Mouse (Mus musculus) thymus, postnatal 10 days (tissue): ENCODE measurements around the gene Shmt1.

Experiments used
- DNase-seq, 2 experiments: peaks; one replicate each; pipeline ENCODE4 v3.0.0; 2021; ENCODE audit warnings: low spot score in 2 of 2

Shmt1 gene

DNA sequence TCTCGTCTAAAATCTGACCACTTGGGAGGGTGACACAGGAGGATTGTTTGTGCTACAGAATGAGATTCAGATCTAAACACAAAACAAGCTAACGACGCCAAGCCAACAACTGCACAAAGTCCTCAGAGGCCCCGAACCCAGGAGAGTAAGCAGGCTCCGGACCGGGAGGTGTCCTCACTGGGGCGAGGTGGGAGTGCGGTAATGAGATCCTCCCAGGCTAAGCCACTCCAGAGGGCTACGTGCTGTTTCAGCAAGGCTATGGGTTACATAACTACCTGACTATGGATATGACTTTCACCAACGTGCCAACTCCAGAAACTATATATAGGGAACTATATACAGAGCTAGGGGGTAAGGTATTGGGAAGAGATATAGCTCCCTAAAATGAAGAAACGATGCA is 15.2 kb downstream of the Shmt1 start:
- no peak for DNase-seq

DNA sequence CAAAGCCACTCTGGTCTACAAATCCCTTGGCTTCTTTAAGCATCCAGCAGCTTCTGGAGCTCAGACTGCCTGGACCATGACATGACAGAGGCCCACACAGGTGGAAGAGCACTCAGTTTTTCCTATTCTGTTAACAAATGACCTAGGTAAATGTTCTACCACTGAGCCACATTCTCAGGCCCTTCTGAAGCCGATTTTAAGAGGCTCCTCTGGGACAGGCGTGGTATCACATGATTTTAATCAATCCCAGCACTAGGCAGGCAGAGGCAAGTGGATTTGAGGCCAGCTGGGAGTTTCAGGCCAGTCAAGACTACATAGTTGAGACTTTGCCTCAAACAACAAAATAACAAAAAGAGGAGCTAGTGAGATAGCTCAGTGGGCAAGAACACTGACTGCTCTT is 21.0 kb downstream of the Shmt1 start:
- DNase-seq = no peak

- DNase-seq = no peak
These were observed 23.9 kb downstream of the Shmt1 start for GRCm38 (mm10) chr11:60787595-60787994.

DNA sequence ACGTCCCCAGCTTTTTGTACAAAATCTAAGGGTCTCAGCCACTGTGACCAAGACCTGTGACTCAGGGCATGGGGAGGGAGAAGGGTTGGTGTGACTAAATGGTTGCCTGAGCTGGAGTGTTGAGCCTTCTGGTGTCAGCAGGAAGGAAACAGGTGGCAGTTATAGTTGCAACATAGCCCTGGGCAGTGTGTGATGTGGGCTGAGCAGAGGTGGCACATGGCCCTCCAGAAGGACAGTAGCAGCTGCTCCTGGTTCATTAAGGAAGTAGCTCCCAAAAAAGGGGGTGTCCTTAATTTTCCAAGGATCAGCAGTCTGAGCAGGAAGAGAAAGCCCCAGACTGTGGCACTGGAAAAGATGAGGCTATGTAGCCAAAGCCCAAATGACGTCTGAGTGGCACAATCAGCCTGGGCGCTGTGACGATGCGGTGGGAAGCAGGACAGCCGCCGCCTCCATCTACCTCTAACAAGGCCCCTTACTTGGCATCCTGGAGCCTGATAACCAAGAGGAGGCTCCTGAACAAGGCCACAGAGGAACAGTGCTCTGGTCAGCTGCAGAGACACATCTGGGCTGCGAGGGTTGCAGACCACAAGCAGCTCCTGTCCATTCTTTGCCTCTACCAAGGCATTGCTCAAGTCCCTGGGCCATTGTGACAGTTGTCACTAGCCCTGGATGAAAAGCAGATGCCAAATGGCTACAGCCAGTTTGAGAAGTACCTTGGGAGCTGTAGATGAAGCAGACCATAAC is 27.2 kb downstream of the Shmt1 start:
- no peak for DNase-seq

DNA sequence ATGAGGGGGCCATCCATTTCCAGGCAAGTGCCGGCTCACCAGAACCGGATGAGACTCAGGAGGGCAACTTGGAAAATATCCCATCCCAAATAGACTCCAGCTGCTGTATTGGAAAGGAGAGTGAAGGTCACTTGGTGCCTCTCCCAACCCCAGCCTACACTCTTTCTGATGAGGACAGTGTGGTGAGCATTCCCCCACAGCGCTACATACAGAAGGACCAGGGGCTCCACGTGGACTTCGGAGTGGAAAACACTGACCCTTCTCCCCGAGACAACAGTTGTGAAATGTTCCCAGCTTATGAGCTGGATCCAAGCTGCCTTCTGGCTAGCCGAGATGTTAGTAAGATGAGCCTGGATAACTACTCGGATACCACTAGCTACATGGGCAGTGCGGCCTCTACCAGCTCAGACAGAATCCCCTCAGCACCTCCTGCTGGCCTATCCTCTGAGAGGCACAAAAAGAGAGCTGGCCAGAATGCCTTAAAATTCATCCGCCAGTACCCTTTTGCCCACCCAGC is 31.8 kb downstream of the Shmt1 start:
- DNase-seq = no peak

GRCm38 (mm10) chr11:60777801-60778370 is 33.6 kb downstream of the Shmt1 start:
- no peak for DNase-seq

DNA sequence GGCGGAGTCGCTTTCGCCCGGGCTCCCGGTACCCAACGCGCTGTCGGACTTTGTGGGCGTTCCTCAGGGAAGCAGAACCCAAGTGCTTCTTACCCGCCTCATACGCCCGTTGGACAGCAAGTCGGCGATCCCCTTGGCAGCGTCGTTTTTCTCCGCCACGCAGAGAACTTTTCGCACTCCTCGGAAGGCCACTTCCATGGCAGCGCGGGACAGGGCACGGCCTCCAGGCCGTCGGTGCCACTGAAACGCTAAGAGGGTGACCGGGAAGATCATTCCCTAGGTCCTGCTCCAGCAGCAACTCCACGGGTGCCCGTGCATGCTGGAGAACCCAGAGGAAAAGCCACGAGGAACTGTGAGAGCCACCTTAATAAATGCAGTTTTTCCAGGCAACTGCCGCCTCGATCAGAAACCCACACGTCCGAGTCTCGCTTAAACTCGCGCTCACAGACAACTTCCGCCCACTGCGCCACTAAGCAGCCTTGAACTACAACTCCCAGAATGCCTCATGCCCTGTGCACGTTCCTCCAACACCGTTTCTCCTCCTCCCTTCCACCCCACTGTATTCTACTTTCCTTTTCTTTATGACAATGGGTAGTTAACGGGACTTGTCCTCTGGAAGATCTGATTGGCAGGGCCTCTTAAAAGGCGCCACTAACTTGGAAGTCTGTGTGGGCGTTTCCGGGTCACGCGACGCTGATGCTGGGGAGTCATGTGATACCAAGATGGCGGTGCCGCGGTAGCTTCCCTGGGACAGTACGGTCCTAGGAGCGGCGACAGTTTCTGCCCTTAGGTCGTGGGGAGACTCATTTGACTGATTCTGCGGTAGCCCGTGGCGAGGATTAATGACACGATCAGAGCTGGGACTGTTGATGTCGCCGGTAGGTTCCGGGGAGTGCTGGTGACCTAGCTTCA is 34.4 kb downstream of the Shmt1 start, which contains the start of the genes Top3a and Smcr8:
Top3a (minus strand) TSS at position 537 of the 912 bp plus-strand sequence.
Smcr8 (plus strand) TSS at position 696 of the 912 bp plus-strand sequence.
- peak; percentile 74 to 80 for DNase-seq

DNA sequence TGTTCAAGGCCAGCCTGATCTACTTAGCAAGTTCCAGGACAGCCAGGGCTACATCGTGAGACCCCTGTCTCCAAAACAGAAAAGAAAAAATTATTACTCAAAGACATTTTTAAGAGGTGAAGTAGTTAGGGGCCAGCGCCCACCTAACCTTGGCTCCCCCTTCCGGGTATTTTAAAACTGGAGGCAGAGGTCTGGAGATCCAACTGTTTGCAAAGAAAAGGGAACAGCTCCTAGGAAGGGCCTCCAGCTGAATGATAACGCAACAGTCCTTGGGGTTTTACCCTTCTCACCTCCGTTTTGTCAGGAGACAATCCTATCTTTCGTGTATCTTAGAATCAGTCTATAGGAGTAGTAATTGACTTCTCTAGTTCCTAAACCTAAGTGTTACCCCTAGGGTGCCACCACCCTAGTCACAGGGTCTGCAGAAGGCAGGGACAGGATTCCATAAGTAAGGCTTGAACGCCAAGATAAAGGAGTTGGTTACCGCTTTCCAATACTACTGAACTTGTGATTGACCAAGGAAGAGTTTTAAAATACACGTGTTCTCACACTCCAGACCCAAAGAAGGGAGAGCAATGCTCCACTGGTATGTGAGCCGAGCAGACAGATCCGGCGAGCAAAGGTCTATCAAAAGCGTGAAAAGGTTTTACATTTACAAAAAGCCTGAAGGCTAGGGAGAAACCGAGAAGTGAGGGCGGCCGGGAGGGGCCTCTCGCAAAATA is 35.2 kb downstream of the Shmt1 start:
- no peak for DNase-seq

DNA sequence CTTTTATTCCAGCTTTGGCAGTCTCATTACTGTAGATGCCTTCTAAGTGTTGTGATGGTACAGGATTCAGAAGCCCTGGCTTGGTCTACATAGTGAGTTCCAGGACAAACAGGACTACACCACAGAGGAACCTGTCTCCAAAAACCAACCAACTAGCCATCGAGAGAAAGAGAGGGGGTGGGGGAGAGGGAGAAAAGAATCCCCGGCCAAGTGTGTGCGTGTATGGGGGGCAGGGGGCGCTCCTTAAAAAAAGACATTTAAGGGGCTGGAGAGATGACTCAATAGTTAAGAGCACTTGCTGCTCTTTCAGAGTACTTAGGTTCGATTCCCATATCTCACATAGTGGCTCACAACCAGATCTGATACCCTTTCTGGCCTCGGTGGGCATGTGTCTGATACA is 35.9 kb downstream of the Shmt1 start:
- no peak for DNase-seq

- no peak for DNase-seq
These were observed 36.7 kb downstream of the Shmt1 start for GRCm38 (mm10) chr11:60774841-60775240.

DNA sequence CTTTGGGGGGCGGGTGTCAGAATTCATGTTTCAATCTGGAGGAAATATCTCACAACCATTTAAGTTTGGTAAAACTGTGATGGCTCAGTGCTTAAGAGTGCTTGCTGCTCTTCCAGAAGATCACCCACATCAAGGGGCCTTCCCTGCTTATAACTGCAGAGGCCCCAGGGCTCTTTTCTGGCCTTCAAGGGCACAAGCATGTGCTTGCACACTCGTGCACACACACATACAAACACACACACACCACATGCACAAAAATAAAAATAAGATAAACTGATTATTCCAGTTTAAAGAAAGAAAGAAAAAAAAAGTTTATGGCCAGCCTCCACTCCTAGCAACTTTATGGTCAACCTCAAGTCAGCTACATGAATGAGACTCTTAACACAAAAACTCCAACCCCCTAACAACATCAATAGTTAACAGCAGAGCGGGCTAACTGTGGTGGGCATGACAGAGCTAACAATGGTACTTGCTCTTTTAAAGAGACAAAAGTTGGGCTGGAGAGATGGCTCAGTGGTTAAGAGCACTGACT is 37.3 kb downstream of the Shmt1 start:
- no peak for DNase-seq

DNA sequence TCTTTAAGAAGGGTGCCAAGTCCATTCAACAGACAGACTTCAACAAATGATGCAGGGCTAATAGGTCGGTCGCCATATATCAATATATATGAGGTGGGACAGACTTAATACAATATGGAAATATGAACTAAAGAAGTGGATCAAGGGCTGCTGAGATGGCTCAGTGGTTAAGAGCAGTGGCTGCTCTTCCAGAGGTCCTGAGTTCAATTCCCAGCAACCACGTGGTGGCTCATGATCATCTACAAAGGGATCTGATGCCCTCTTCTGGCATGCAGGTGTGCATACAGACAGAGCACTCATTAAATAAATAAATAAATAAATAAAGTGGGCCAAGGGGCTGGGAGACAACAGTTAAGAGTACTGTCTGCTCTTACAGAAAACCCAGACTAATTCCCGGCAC is 39.4 kb downstream of the Shmt1 start:
- no peak for DNase-seq

- DNase-seq = no peak
These were observed 40.7 kb downstream of the Shmt1 start for GRCm38 (mm10) chr11:60770776-60771175.

DNA sequence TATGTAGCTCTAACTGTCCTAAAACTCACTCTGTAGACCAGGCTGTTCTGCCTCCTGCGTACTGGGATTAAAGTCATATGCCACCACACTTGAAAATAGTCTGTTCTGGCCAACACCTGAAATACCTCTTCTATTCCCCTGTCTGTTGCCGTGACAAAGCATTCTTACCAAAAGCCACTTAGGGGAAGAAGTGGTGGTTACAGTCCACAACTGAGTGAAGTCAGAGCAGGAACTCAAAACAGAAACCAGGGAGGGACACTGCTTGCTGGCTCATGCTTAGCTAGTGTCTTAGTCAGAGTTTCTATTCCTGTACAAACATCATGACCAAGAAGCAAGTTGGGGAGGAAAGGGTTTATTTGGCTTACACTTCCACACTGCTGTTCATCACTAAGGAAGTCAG is 42.2 kb downstream of the Shmt1 start:
- no peak for DNase-seq

DNA sequence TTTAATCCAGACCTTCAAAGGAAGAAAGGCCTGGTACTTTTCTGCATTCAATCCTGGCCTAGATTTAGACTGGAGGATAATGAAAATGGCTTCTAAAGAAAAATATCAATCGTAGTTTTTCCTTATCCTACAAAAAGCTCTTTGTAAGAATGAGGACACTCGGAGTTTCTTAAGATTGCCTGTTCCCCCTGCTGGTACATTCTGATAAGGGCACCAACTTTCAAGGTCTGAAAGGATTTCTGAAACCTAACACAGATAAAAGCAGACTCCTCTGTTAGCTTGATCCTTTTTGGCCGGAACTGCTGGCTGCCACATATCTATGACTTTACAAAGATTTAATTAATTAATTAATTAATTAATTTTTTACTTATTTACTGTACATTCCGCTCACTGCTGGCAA is 44.5 kb downstream of the Shmt1 start:
- no peak for DNase-seq

DNA sequence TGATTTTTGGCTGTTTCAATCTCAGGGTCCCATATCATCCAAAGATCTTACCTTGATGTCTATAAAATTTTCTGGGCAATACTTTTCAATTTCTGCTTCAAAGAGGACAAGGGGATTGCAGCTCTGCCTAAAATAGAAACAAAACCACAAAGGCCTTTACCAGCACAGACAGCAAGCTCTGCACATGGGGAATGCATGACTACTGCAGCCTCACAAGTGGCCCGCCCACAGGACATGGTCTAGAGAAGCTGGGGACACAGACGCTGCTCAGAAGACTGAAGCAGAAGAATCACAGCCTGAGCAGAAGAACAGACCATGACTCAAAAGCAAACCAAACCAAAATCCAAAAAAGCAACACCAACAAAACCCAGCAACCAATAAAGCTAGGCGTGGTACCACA is 49.8 kb downstream of the Shmt1 start:
- DNase-seq = no peak

DNA sequence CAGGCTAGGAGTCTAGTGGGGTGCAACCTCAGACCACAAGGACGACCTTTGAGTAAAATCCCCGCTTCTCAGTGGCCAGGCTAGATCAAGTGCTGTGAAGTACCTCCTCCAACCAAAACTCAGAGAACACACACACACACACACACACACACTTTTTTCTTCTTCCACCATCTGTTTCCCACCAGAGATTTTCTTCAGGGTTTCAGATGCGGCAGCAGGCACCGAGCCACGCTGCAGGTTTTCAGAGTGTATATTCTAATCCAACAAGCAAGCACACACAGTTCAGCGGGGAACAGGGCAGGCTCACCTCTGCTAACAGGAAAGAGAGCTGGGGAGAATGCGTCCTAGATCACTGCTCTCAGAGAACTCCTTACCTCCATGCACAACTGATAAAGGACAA is 55.9 kb downstream of the Shmt1 start:
- no peak for DNase-seq

GRCm38 (mm10) chr11:60740321-60740720 is 71.2 kb downstream of the Shmt1 start:
- DNase-seq = no peak
